Mouse (Mus musculus): ENCODE measurements around the gene Scaf1.

DNA sequence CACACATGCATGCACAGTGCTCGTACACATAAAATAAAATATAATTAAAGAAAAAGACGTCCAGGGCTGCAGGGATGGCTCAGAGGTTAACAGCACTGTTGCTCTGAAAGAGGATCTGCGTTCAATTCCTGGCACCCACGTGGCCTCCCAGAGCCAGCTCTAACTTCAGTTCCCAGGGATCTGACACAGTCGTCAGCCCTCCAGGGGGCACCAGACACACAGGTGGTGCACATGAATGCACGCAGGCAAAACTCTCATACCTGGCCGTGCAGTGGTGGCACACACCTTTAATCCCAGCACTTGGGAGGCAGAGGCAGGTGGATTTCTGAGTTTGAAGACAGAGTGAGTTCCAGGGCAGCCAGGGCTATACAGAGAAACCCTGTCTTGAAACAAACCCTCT lies 50.2 kb downstream of the Scaf1 start:
- TF ChIP-seq POLR2A (IDR thresholded peaks at IDR 0.05; ENCODE audit: low read depth, low read length) = no peak
- TF ChIP-seq CTCF (IDR thresholded peaks at IDR 0.05; ENCODE audit: borderline replicate concordance, insufficient read depth, low read length) = peak; percentile 30; the same call in 1 of the 2 replicates

Data from embryonic fibroblast, embryonic 13.5 days (primary cell).